Mouse (Mus musculus) spleen, adult 10 weeks (tissue): Measurements from ENCODE around the gene 2210010C04Rik. TPM values are rescaled to one million over a fixed set of nuclear protein-coding genes. Genes with fewer than 3 reads are reported as not detected.

ENCODE experiments used
- polyA plus RNA-seq: library from polyadenylated mRNA; stranded (reverse); fragments of 350-450 nt; fragmentation: Illumina TruSeq; extraction: RNeasy Lipid Tissue Mini Kit (QIAGEN cat#74804); gene quantifications from one replicate; pipeline ENCODE4 v1.2.3, GENCODE M21; 2015; ENCODE audit warnings: low replicate concordance; ENCODE audit not compliant: insufficient read depth

Gene 2210010C04Rik
- 7.0 TPM for polyA plus RNA-seq

GRCm38 (mm10) chr6:41035409-41035808 is at the start of gene 2210010C04Rik:
Gene 2210010C04Rik, minus strand, starts transcription at chr6:41035509.

GRCm38 (mm10) chr6:40999379-40999778 is 35.9 kb downstream of the 2210010C04Rik start, which contains the start of gene Gm2663:
Gene Gm2663, minus strand, starts transcription at chr6:40999479.

Other genes starting within 250 kb of the 2210010C04Rik start
- gene Moxd2, start 148.0 kb downstream of the 2210010C04Rik start, polyA plus RNA-seq: not detected
- not detected for gene Prss58, start 135.1 kb downstream of the 2210010C04Rik start, polyA plus RNA-seq
- gene 1700074P13Rik, start 95.0 kb downstream of the 2210010C04Rik start, polyA plus RNA-seq: not detected
- not detected for gene Gm4744, start 83.6 kb downstream of the 2210010C04Rik start, polyA plus RNA-seq
- gene 1810009J06Rik, start 70.8 kb downstream of the 2210010C04Rik start, polyA plus RNA-seq: not detected
- 0.30 TPM for gene Gm2663, start 36.0 kb downstream of the 2210010C04Rik start, polyA plus RNA-seq